Mouse (Mus musculus): Measurements from ENCODE around the gene Sox15.

Gene Sox15

GRCm38 (mm10) chr11:69635471-69635870 lies 19.6 kb upstream of the Sox15 start:
- DNase-seq (ENCODE audit: low spot score) = no peak

- DNase-seq (ENCODE audit: low spot score) = no peak
These were observed 9.3 kb upstream of the Sox15 start for GRCm38 (mm10) chr11:69645860-69646259.

GRCm38 (mm10) chr11:69653399-69653798 lies 1.7 kb upstream of the Sox15 start:
- DNase-seq (ENCODE audit: low spot score) = no peak

- DNase-seq (ENCODE audit: low spot score) = no peak
These were observed 354 bp upstream of the Sox15 start for GRCm38 (mm10) chr11:69654760-69655159.

GRCm38 (mm10) chr11:69656065-69656455 lies 946 bp downstream of the Sox15 start:
- DNase-seq (ENCODE audit: low spot score) = no peak

- no peak for DNase-seq (ENCODE audit: low spot score)
These were observed 1.7 kb downstream of the Sox15 start for GRCm38 (mm10) chr11:69656617-69657461.

GRCm38 (mm10) chr11:69657462-69657881 lies 2.4 kb downstream of the Sox15 start:
- DNase-seq (ENCODE audit: low spot score) = no peak

- no peak for DNase-seq (ENCODE audit: low spot score)
These were observed 6.2 kb downstream of the Sox15 start for GRCm38 (mm10) chr11:69661221-69661881.

GRCm38 (mm10) chr11:69662213-69662966 lies 7.3 kb downstream of the Sox15 start, which contains the start of gene Mpdu1:
TSS of gene Mpdu1 (minus strand) at chr11:69662642.
- peak; percentile 78 for DNase-seq (ENCODE audit: low spot score)

GRCm38 (mm10) chr11:69662967-69663671 lies 8.0 kb downstream of the Sox15 start:
- DNase-seq (ENCODE audit: low spot score) = no peak

- DNase-seq (ENCODE audit: low spot score) = no peak
These were observed 8.7 kb downstream of the Sox15 start for GRCm38 (mm10) chr11:69663795-69664194.

GRCm38 (mm10) chr11:69664841-69665240 lies 9.7 kb downstream of the Sox15 start:
- DNase-seq (ENCODE audit: low spot score) = no peak

GRCm38 (mm10) chr11:69665457-69665960 lies 10.4 kb downstream of the Sox15 start:
- no peak for DNase-seq (ENCODE audit: low spot score)

- no peak for DNase-seq (ENCODE audit: low spot score)
These were observed 11.0 kb downstream of the Sox15 start, which contains the start of gene Cd68 for GRCm38 (mm10) chr11:69665961-69666664. TSS of gene Cd68 (minus strand) at chr11:69666153.

- DNase-seq (ENCODE audit: low spot score) = no peak
These were observed 11.5 kb downstream of the Sox15 start for GRCm38 (mm10) chr11:69666665-69667005.

GRCm38 (mm10) chr11:69670786-69671725 lies 15.9 kb downstream of the Sox15 start:
- peak; percentile 92 for DNase-seq (ENCODE audit: low spot score)

GRCm38 (mm10) chr11:69671726-69672124 lies 16.6 kb downstream of the Sox15 start:
- DNase-seq (ENCODE audit: low spot score) = no peak

- peak; percentile 99 for DNase-seq (ENCODE audit: low spot score)
These were observed 17.1 kb downstream of the Sox15 start, which contains the start of gene Eif4a1 for GRCm38 (mm10) chr11:69672211-69672706. TSS of gene Eif4a1 (minus strand) at chr11:69672423.

GRCm38 (mm10) chr11:69679144-69679543 lies 24.0 kb downstream of the Sox15 start:
- DNase-seq (ENCODE audit: low spot score) = no peak

Measured in ovary, postnatal 14 days (tissue).